Mouse (Mus musculus) bone marrow, adult 2 months (tissue): ENCODE results near the gene Actl11. TPM values are rescaled to one million over a fixed set of nuclear protein-coding genes. Genes with fewer than 3 reads are reported as not detected.

Experiments
- H3K27ac ChIP-seq: fragments of 200-500 bp; 2 replicates; pipeline ENCODE4 v1.5.1; 2012; ENCODE audit warnings: low read depth, mild to moderate bottlenecking, control low read depth, inconsistent platforms, low read length; ENCODE audit not compliant: control insufficient read depth, poor library complexity, insufficient read depth
- H3K4me1 ChIP-seq: fragments of 200-500 bp; 2 replicates; pipeline ENCODE4 v1.6.1; 2011; ENCODE audit warnings: low read length; ENCODE audit not compliant: control insufficient read depth, insufficient read depth
- H3K4me3 ChIP-seq: fragments of 200-500 bp; replicated peaks from 2 replicates; pipeline ENCODE3; 2011; ENCODE audit warnings: mild to moderate bottlenecking, low read depth, low read length, control low read depth; ENCODE audit not compliant: control insufficient read depth
- CTCF ChIP-seq: fragments of 200-500 bp; IDR thresholded peaks from 2 replicates; pipeline ENCODE4 v1.5.1; 2011; ENCODE audit warnings: low read length, control low read depth; ENCODE audit not compliant: control insufficient read depth, insufficient read depth
- POLR2A ChIP-seq: fragments of 200-500 bp; IDR thresholded peaks from 2 replicates; pipeline ENCODE4 v1.6.1; 2011; ENCODE audit warnings: low read depth, mild to moderate bottlenecking, control low read depth, low read length, borderline replicate concordance; ENCODE audit not compliant: control insufficient read depth
- WGBS: fragments of 180-500 bp; shearing (Covaris S2); methylation state at CpG from one replicate; pipeline ENCODE4 v1.1.7; 2018; 5-methylcytosine and 5-hydroxymethylcytosine counted together
- polyA plus RNA-seq: library from polyadenylated mRNA; stranded (reverse); fragments of >200 nt; gene quantifications from 2 replicates; pipeline ENCODE4 v1.2.4, GENCODE M21; 2011; ENCODE audit warnings: low replicate concordance; ENCODE audit not compliant: missing spikeins, insufficient read depth, insufficient read length

Actl11 gene
- polyA plus RNA-seq, 1 experiment, result not detected

- no peak overlapping the region for H3K27ac ChIP-seq
- no peaks in the 10 kb centered on the region; the same call in 1 of the 2 replicates for H3K4me1 ChIP-seq
- no peak overlapping the region for H3K4me3 ChIP-seq
- 74% methylated on average over 13 of the region's 13 CpGs for WGBS
- TF ChIP-seq CTCF, result no peak
- no peak for TF ChIP-seq POLR2A
Measured at GRCm38 (mm10) chr9:107917895-107918608, 10.2 kb upstream of the Actl11 start.

- 74% methylated on average over 6 of the region's 6 CpGs for WGBS
- no peak overlapping the region for H3K4me3 ChIP-seq
Measured at GRCm38 (mm10) chr9:107918884-107919283, 9.4 kb upstream of the Actl11 start.

DNA sequence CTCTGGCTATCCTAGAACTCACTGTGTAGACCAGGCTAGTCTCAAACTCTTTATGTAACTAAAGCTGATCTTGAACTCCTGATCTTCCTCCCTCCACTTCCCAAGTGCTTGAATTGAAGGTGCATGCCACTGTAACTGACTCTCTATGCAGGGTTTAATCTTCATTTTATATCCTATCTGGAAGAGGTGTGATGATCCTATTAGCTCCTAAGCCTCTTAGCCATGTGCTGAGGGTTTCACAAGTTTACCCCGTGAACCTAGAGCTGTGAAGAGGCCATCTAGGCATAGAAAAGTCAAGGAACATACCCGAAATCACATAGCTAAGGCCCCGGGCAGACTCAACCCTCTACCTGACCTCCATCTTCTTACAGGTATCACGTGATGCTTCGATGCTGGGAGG lies 8.8 kb upstream of the Actl11 start:
- Histone ChIP-seq H3K4me1 (no peaks in the 10 kb centered on the region; the same call in 1 of the 2 replicates), H3K27ac (no peak overlapping the region), H3K4me3 (no peak overlapping the region)
- 81% methylated on average over 5 of the region's 5 CpGs for WGBS
- TF ChIP-seq CTCF (no peak), POLR2A (no peak)

More at GRCm38 (mm10) chr9:107918884-107919283, 9.4 kb upstream of the Actl11 start:
- no peak for TF ChIP-seq CTCF
- no peak for TF ChIP-seq POLR2A
- Histone ChIP-seq H3K4me1 (no peaks in the 10 kb centered on the region; the same call in 1 of the 2 replicates), H3K27ac (no peak overlapping the region)

DNA sequence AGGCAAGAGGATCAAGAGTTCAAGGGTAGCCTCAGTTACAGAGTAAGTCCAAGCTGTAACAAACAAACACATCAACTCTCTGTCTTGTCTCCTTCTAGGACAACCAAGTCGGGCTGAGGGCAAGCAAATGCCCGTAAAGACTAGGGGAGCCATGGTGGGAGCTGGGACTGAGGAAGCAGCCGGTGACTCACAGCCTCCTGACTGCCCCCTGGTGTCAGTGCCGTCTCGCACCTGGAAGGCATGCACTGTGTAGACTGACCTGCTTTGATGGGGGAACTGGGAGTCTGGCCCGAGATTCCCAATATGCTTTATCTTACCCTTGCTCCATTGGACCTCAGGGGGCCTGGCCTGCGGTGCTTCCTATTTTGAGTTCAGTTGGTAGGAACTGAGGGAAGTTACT lies 5.2 kb upstream of the Actl11 start:
- Histone ChIP-seq H3K4me1 (no peaks in the 10 kb centered on the region; the same call in 1 of the 2 replicates), H3K4me3 (no peak overlapping the region), H3K27ac (no peak overlapping the region)
- 32% methylated on average over 7 of the region's 7 CpGs for WGBS
- TF ChIP-seq POLR2A, result no peak
- TF ChIP-seq CTCF, result peak; percentile 70

GRCm38 (mm10) chr9:107923956-107924355 lies 4.3 kb upstream of the Actl11 start:
- Histone ChIP-seq H3K27ac (no peak overlapping the region), H3K4me1 (no peaks in the 10 kb centered on the region; the same call in 1 of the 2 replicates)
- WGBS, result 3% methylated on average over 6 of the region's 6 CpGs

DNA sequence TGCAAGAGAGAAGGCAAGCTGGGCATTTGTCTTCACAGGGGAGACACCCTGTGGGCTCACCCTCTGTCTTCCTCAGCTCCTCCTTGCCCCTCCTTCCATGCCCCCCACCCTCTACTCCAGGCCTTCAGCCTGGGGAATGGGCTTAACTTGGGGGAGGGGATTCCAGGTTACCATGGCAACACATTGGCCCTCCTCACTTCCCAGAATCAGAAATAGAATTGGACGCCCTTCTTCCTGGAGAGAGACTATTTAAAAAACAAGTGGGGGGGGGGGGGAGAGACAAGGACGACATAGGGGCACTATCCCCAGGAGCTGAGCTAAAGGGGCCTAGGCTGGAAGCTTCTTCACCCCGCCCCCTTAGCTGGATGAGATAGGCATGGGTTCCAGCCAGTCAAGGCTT lies 3.0 kb upstream of the Actl11 start:
- H3K27ac ChIP-seq, result no peak overlapping the region
- H3K4me3 ChIP-seq, result no peak overlapping the region
- H3K4me1 ChIP-seq, result no peaks in the 10 kb centered on the region; the same call in 1 of the 2 replicates
- no peak for TF ChIP-seq POLR2A
- TF ChIP-seq CTCF, result no peak
- 56% methylated on average over 3 of the region's 3 CpGs for WGBS

More at GRCm38 (mm10) chr9:107923956-107924355, 4.3 kb upstream of the Actl11 start:
- no peak for TF ChIP-seq POLR2A
- TF ChIP-seq CTCF, result no peak
- no peak overlapping the region for H3K4me3 ChIP-seq

DNA sequence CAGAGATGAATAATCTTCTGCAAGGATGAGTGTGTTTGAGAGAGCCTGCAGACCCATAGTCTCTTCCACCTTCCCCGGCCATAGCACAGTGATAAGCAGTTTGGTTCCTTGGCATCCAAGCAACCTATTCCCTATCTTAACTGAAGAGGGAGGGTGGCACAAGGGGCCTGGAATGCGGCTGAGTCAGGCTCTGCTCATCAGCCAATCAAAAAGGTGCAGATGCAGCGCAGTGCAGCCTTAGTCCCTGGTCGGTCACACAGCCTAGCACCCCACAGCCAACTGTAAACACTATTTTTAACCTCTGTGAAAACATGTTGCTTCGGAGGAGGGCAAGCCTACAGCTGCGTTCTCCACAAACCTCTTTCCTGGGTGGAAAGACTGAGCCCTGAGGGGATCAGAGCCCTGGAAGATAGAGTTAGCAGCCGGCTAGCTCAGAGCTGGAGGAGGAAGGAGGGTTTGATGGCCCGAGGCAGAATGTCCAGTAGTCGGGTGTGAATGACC lies 1.3 kb upstream of the Actl11 start:
- TF ChIP-seq CTCF (no peak), POLR2A (no peak)
- Histone ChIP-seq H3K4me3 (no peak overlapping the region), H3K4me1 (no peaks in the 10 kb centered on the region; the same call in 1 of the 2 replicates), H3K27ac (no peak overlapping the region)
- WGBS, result 67% methylated on average over 9 of the region's 9 CpGs

GRCm38 (mm10) chr9:107927749-107928148 lies 520 bp upstream of the Actl11 start:
- TF ChIP-seq POLR2A, result no peak
- TF ChIP-seq CTCF, result no peak
- 89% methylated on average over 5 of the region's 5 CpGs for WGBS
- H3K4me3 ChIP-seq, result no peak overlapping the region
- no peak overlapping the region for H3K27ac ChIP-seq
- H3K4me1 ChIP-seq, result no peaks in the 10 kb centered on the region
